Mouse (Mus musculus): Measurements from ENCODE around the gene Vmn2r40. TPM values are rescaled to one million over a fixed set of nuclear protein-coding genes. Genes with fewer than 3 reads are reported as not detected.

Vmn2r40 gene
- not detected in 2 replicates for polyA plus RNA-seq (2012; ENCODE audit: low replicate concordance)

GRCm38 (mm10) chr7:8931335-8931734 lies at the start of gene Vmn2r40:
Gene Vmn2r40 (minus strand): TSS chr7:8931435.

Other genes with a start within 250 kb of the Vmn2r40 start
- not detected in 2 replicates for gene Vmn2r39, start 99.4 kb upstream of the Vmn2r40 start, polyA plus RNA-seq (2012; ENCODE audit: low replicate concordance)
- not detected in 2 replicates for gene Vmn2r38, start 166.4 kb upstream of the Vmn2r40 start, polyA plus RNA-seq (2012; ENCODE audit: low replicate concordance)